Mouse (Mus musculus): Measurements from ENCODE around the gene Icam1.
A peak's percentile ranks its signal among the peaks of the same experiment; 100 is the strongest.
"Not testable (repeated sequence)": the region's sequence is repeated elsewhere in the genome, so short reads cannot be mapped to it uniquely, and the experiment has no call there.

Icam1 gene

GRCm38 (mm10) chr9:21000811-21001210 lies 15.0 kb upstream of the Icam1 start:
- Histone ChIP-seq H3K27me3 (ENCODE audit: insufficient read depth, low read length) (no peaks in the 10 kb centered on the region), H3K4me1 (replicated peaks; ENCODE audit: low read depth, low read length) (peaks cover 32% of the 10 kb centered on the region), H3K36me3 (ENCODE audit: insufficient read depth, low read length) (peaks cover 17% of the 10 kb centered on the region), H3K9me3 (ENCODE audit: low read length) (no peaks in the 10 kb centered on the region), H3K4me3 (replicated peaks; ENCODE audit: low read length) (no peak overlapping the region)
- no peak for TF ChIP-seq POU5F1 (IDR thresholded peaks at IDR 0.05; ENCODE audit: borderline replicate concordance, low read length)
- peak; percentile 30 for TF ChIP-seq CTCF (conservative IDR thresholded peaks at IDR 0.05; ENCODE audit: low read length)

GRCm38 (mm10) chr9:21001651-21002200 lies 14.1 kb upstream of the Icam1 start:
- peaks cover 34% of the 10 kb centered on the region for H3K4me1 ChIP-seq (replicated peaks; ENCODE audit: low read depth, low read length)
- peaks cover 27% of the 10 kb centered on the region for H3K36me3 ChIP-seq (ENCODE audit: insufficient read depth, low read length)
- H3K9me3 ChIP-seq (ENCODE audit: low read length): no peaks in the 10 kb centered on the region
- H3K4me3 ChIP-seq (replicated peaks; ENCODE audit: low read length): peak overlapping the region; percentile 93
- no peak for TF ChIP-seq CTCF (conservative IDR thresholded peaks at IDR 0.05; ENCODE audit: low read length)
- peak; percentile 25; the same call in 1 of the 2 replicates for TF ChIP-seq NANOG (IDR thresholded peaks at IDR 0.05; ENCODE audit: borderline replicate concordance, low read length)
- TF ChIP-seq POU5F1 (IDR thresholded peaks at IDR 0.05; ENCODE audit: borderline replicate concordance, low read length): no peak
- no peaks in the 10 kb centered on the region for H3K27me3 ChIP-seq (ENCODE audit: insufficient read depth, low read length)

GRCm38 (mm10) chr9:21002270-21002626 lies 13.5 kb upstream of the Icam1 start:
- Histone ChIP-seq H3K4me3 (replicated peaks; ENCODE audit: low read length) (peak overlapping the region; percentile 93), H3K27me3 (ENCODE audit: insufficient read depth, low read length) (no peaks in the 10 kb centered on the region), H3K9me3 (ENCODE audit: low read length) (no peaks in the 10 kb centered on the region), H3K4me1 (replicated peaks; ENCODE audit: low read depth, low read length) (peaks cover 38% of the 10 kb centered on the region), H3K36me3 (ENCODE audit: insufficient read depth, low read length) (peaks cover 32% of the 10 kb centered on the region)
- TF ChIP-seq POU5F1 (IDR thresholded peaks at IDR 0.05; ENCODE audit: borderline replicate concordance, low read length) (no peak), NANOG (IDR thresholded peaks at IDR 0.05; ENCODE audit: borderline replicate concordance, low read length) (no peak), CTCF (conservative IDR thresholded peaks at IDR 0.05; ENCODE audit: low read length) (no peak)

- no peaks in the 10 kb centered on the region for H3K9me3 ChIP-seq (ENCODE audit: low read length)
- H3K27me3 ChIP-seq (ENCODE audit: insufficient read depth, low read length): no peaks in the 10 kb centered on the region
- TF ChIP-seq POU5F1 (IDR thresholded peaks at IDR 0.05; ENCODE audit: borderline replicate concordance, low read length) (no peak), CTCF (conservative IDR thresholded peaks at IDR 0.05; ENCODE audit: low read length) (no peak)
- peak within 1 kb of the TSS; percentile 93 for H3K4me3 ChIP-seq (replicated peaks; ENCODE audit: low read length)
- peaks cover 41% of the 10 kb centered on the region for H3K4me1 ChIP-seq (replicated peaks; ENCODE audit: low read depth, low read length)
- H3K36me3 ChIP-seq (ENCODE audit: insufficient read depth, low read length): peaks cover 38% of the 10 kb centered on the region
Measured at GRCm38 (mm10) chr9:21002627-21003551, 12.9 kb upstream of the Icam1 start, which contains the start of gene Mrpl4. Gene Mrpl4 (plus strand): TSS chr9:21002738.

- Histone ChIP-seq H3K36me3 (ENCODE audit: insufficient read depth, low read length) (peaks cover 57% of the 10 kb centered on the region), H3K4me1 (replicated peaks; ENCODE audit: low read depth, low read length) (peaks cover 44% of the 10 kb centered on the region), H3K9me3 (ENCODE audit: low read length) (no peaks in the 10 kb centered on the region), H3K4me3 (replicated peaks; ENCODE audit: low read length) (no peak overlapping the region), H3K27me3 (ENCODE audit: insufficient read depth, low read length) (no peaks in the 10 kb centered on the region)
- TF ChIP-seq POU5F1 (IDR thresholded peaks at IDR 0.05; ENCODE audit: borderline replicate concordance, low read length): no peak
- TF ChIP-seq NANOG (IDR thresholded peaks at IDR 0.05; ENCODE audit: borderline replicate concordance, low read length): no peak
- TF ChIP-seq CTCF (conservative IDR thresholded peaks at IDR 0.05; ENCODE audit: low read length): no peak
Measured at GRCm38 (mm10) chr9:21007313-21007952, 8.4 kb upstream of the Icam1 start.

GRCm38 (mm10) chr9:21008007-21008406 lies 7.8 kb upstream of the Icam1 start:
- TF ChIP-seq CTCF (conservative IDR thresholded peaks at IDR 0.05; ENCODE audit: low read length): peak; percentile 52
- no peak for TF ChIP-seq POU5F1 (IDR thresholded peaks at IDR 0.05; ENCODE audit: borderline replicate concordance, low read length)
- H3K4me3 ChIP-seq (replicated peaks; ENCODE audit: low read length): no peak overlapping the region
- H3K4me1 ChIP-seq (replicated peaks; ENCODE audit: low read depth, low read length): peaks cover 44% of the 10 kb centered on the region

GRCm38 (mm10) chr9:21010362-21010761 lies 5.4 kb upstream of the Icam1 start:
- H3K27me3 ChIP-seq (ENCODE audit: insufficient read depth, low read length): no peaks in the 10 kb centered on the region
- H3K4me1 ChIP-seq (replicated peaks; ENCODE audit: low read depth, low read length): peaks cover 55% of the 10 kb centered on the region
- H3K4me3 ChIP-seq (replicated peaks; ENCODE audit: low read length): no peak overlapping the region
- TF ChIP-seq NANOG (IDR thresholded peaks at IDR 0.05; ENCODE audit: borderline replicate concordance, low read length) (no peak), CTCF (conservative IDR thresholded peaks at IDR 0.05; ENCODE audit: low read length) (no peak), POU5F1 (IDR thresholded peaks at IDR 0.05; ENCODE audit: borderline replicate concordance, low read length) (no peak)
- peaks cover 44% of the 10 kb centered on the region for H3K36me3 ChIP-seq (ENCODE audit: insufficient read depth, low read length)
- no peaks in the 10 kb centered on the region for H3K9me3 ChIP-seq (ENCODE audit: low read length)

More at GRCm38 (mm10) chr9:21008007-21008406, 7.8 kb upstream of the Icam1 start:
- H3K9me3 ChIP-seq (ENCODE audit: low read length): no peaks in the 10 kb centered on the region
- peaks cover 57% of the 10 kb centered on the region for H3K36me3 ChIP-seq (ENCODE audit: insufficient read depth, low read length)
- H3K27me3 ChIP-seq (ENCODE audit: insufficient read depth, low read length): no peaks in the 10 kb centered on the region

- Histone ChIP-seq H3K36me3 (ENCODE audit: insufficient read depth, low read length) (peaks cover 37% of the 10 kb centered on the region), H3K4me1 (replicated peaks; ENCODE audit: low read depth, low read length) (peaks cover 57% of the 10 kb centered on the region)
- H3K4me3 ChIP-seq (replicated peaks; ENCODE audit: low read length); H3K9me3 ChIP-seq (ENCODE audit: low read length); H3K27me3 ChIP-seq (ENCODE audit: insufficient read depth, low read length): not testable (repeated sequence)
Measured at GRCm38 (mm10) chr9:21010939-21011541, 4.7 kb upstream of the Icam1 start.

Measured in E14TG2a.4 (cell line).